Mouse (Mus musculus) myocyte (in vitro differentiated cells): ENCODE measurements around the gene Kptn. TPM values are rescaled to one million over a fixed set of nuclear protein-coding genes. Genes with fewer than 3 reads are reported as not detected.
A peak's percentile ranks its signal among the peaks of the same experiment; 100 is the strongest.

Experiments used
- H3K27me3 ChIP-seq: one replicate; pipeline ENCODE4 v1.6.1; 2011; ENCODE audit not compliant: control insufficient read depth, insufficient read depth, insufficient read length
- H3K36me3 ChIP-seq: one replicate; pipeline ENCODE4 v1.6.1; 2011; ENCODE audit not compliant: control insufficient read depth, insufficient read depth
- H3K4me2 ChIP-seq: one replicate; pipeline ENCODE4 v1.6.1; 2011; ENCODE audit warnings: low read depth, control low read depth
- H3K4me3 ChIP-seq: one replicate; pipeline ENCODE4 v1.5.1; 2011; ENCODE audit warnings: mild to moderate bottlenecking, control low read depth, moderate library complexity
- H3K79me2 ChIP-seq: one replicate; pipeline ENCODE4 v1.6.1; 2011; ENCODE audit not compliant: control insufficient read depth, insufficient read depth
- H3ac ChIP-seq: one replicate; pipeline ENCODE4 v1.6.1; 2011; ENCODE audit not compliant: control insufficient read depth, insufficient read length
- CEBPB ChIP-seq: IDR thresholded peaks from 2 replicates; pipeline ENCODE4 v1.6.1; 2011; ENCODE audit warnings: mild to moderate bottlenecking, moderate library complexity; ENCODE audit not compliant: poor library complexity, insufficient read depth, severe bottlenecking
- E2F4 ChIP-seq: IDR thresholded peaks from one replicate; pipeline ENCODE4 v1.6.1; 2011; ENCODE audit warnings: mild to moderate bottlenecking, control low read depth, moderate library complexity; ENCODE audit not compliant: insufficient read depth
- MAX ChIP-seq: IDR thresholded peaks from one replicate; pipeline ENCODE4 v1.6.1; 2011; ENCODE audit warnings: low read depth, mild to moderate bottlenecking, control low read depth
- MYOD1 ChIP-seq, 3 experiments: IDR thresholded peaks; one replicate each; pipeline ENCODE4 v1.6.1; 2011; ENCODE audit warnings: control low read depth in 2 of 3, low read depth in 2 of 3, mild to moderate bottlenecking in 2 of 3, moderate library complexity in 1 of 3; ENCODE audit not compliant: insufficient read length in 2 of 3, control insufficient read depth in 1 of 3
- MYOG ChIP-seq, 3 experiments: IDR thresholded peaks; one replicate each; pipeline ENCODE4 v1.6.1; 2011; ENCODE audit warnings: control low read depth in 2 of 3, low read depth in 2 of 3, mild to moderate bottlenecking in 2 of 3; ENCODE audit not compliant: insufficient read length in 2 of 3, control insufficient read depth in 1 of 3, insufficient read depth in 1 of 3
- POLR2A ChIP-seq: IDR thresholded peaks from one replicate; pipeline ENCODE4 v1.6.1; 2011; ENCODE audit warnings: low read depth, mild to moderate bottlenecking, control low read depth, moderate library complexity; ENCODE audit not compliant: insufficient read length
- POLR2AphosphoS2 ChIP-seq: IDR thresholded peaks from one replicate; pipeline ENCODE4 v1.6.1; 2011; ENCODE audit warnings: low read depth, control low read depth; ENCODE audit not compliant: insufficient read length
- REST ChIP-seq: IDR thresholded peaks from one replicate; pipeline ENCODE4 v1.6.1; 2011; ENCODE audit warnings: mild to moderate bottlenecking, control low read depth, moderate library complexity; ENCODE audit not compliant: insufficient read depth, insufficient read length
- SRF ChIP-seq: IDR thresholded peaks from one replicate; pipeline ENCODE4 v1.6.1; 2011; ENCODE audit warnings: low read depth; ENCODE audit not compliant: control insufficient read depth, insufficient read length
- TCF12 ChIP-seq: IDR thresholded peaks from one replicate; pipeline ENCODE4 v1.6.1; 2011; ENCODE audit warnings: mild to moderate bottlenecking, control low read depth; ENCODE audit not compliant: poor library complexity, insufficient read depth, severe bottlenecking
- TCF3 ChIP-seq: IDR thresholded peaks from one replicate; pipeline ENCODE4 v1.6.1; 2011; ENCODE audit warnings: low read depth, control low read depth; ENCODE audit not compliant: insufficient read length
- USF1 ChIP-seq: IDR thresholded peaks from one replicate; pipeline ENCODE4 v1.6.1; 2011; ENCODE audit warnings: low read depth, mild to moderate bottlenecking, control low read depth, moderate library complexity
- polyA plus RNA-seq: library from polyadenylated mRNA; unstranded; fragments of >200 nt; fragmentation: generic; extraction: Trizol; gene quantifications from one replicate; pipeline ENCODE4 v1.2.1, GENCODE M21; 2012; ENCODE audit warnings: missing spikeins

Gene Kptn
- 16.4 TPM for polyA plus RNA-seq

DNA sequence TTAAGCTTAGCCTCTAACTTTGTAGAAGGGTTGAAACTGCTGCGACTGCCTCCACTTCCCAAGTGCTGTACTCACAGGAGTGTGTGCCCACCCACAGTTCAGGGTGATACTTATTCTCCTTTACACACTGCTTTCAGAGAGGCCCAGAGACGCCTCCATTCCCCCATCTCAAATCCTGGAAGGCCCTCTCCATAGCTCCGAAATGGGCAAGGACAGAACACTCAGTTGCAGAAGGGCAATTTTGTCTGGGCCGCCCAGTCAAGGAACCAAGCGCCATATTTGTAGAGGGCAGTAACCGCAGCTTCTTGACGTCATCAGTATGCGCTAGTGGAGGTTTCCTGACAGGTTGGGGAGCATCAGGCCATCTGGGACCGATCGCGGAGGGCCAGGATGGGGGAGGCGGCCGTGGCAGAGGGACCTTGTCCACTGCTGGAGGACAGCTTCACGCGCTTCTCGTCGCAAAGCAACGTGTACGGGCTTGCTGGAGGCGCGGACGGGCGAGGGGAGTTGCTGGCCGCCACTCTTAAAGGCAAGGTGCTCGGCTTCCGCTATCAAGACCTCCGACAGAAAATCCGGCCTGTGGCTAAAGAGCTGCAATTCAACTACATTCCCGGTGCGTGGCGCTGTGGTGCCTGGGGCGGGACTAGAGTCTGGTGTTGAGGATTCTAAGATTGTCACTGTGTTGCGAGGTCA is at the start of gene Kptn:
Gene Kptn (plus strand): TSS at position 327 of the 693 bp plus-strand sequence.
- Histone ChIP-seq H3K4me2 (peak within 1 kb of the TSS; percentile 76), H3K4me3 (peak within 1 kb of the TSS; percentile 52)
- TF ChIP-seq MYOD1 (IDR thresholded peaks at IDR 0.05; ENCODE audit: control insufficient read depth in 1 of 3, insufficient read length in 2 of 3, low read depth in 2 of 3): no peak
- no peak for TF ChIP-seq TCF12
- TF ChIP-seq MYOG (IDR thresholded peaks at IDR 0.05; ENCODE audit: control insufficient read depth in 1 of 3, insufficient read depth in 1 of 3, insufficient read length in 2 of 3, low read depth in 2 of 3): peak in 1 of 3 experiments; percentile 13
- no peak for TF ChIP-seq TCF3
- no peak for TF ChIP-seq USF1
- TF ChIP-seq POLR2AphosphoS2: peak; percentile 75
- TF ChIP-seq REST: no peak
- peak; percentile 69 for TF ChIP-seq SRF
- no peak for TF ChIP-seq CEBPB
- TF ChIP-seq E2F4: no peak
- peak; percentile 48 for TF ChIP-seq POLR2A

DNA sequence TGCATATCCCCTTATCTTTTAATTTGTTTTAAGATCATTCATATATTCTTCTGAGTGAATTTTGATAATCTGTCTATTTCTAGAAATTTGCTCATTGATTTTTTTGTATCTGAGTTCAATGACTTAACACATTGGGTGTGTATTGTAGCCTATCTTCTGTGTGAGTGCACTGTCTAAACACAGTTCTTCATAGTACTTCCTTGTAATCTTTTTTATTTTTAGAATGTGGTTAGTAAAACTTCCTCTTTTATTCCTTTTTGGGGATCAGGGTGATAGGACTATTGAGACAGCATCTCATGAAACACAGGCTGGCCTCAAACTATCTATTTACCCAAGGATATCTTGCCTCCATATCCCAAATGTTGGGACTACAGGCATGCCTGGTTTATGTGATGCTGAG is 48.8 kb upstream of the Kptn start:
- peaks cover 9% of the 10 kb centered on the region for H3K27me3 ChIP-seq
- TF ChIP-seq CEBPB (no peak), USF1 (no peak), E2F4 (no peak), SRF (no peak)
- no peaks in the 10 kb centered on the region for H3K36me3 ChIP-seq
- no peak overlapping the region for H3K4me2 ChIP-seq
- H3ac ChIP-seq: no peak overlapping the region
- H3K4me3 ChIP-seq: no peak overlapping the region
- no peaks in the 10 kb centered on the region for H3K79me2 ChIP-seq

More for the DNA sequence above, at the start of gene Kptn:
- Histone ChIP-seq H3ac (peak within 1 kb of the TSS; percentile 30), H3K27me3 (no peaks in the 10 kb centered on the region), H3K79me2 (no peaks in the 10 kb centered on the region), H3K36me3 (no peaks in the 10 kb centered on the region)

DNA sequence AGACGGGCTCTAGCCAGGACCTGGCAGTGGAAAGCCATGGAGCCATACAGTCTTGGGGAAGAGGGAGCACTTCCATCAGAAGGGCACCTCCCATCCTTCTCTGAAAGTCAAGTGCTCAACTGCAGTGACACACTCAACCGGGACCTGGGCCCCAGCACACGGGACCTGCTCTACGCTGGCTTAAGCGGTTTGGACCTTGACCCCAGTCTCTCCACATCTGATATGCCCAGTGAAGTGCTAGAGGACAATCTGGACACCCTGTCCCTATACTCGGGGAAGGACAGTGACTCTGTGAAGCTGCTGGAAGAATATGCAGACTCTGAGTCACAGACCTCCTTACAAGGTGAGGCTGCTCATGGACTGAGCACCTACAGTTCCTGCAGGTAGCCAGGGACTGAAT is 47.8 kb upstream of the Kptn start:
- peaks cover 9% of the 10 kb centered on the region for H3K27me3 ChIP-seq

DNA sequence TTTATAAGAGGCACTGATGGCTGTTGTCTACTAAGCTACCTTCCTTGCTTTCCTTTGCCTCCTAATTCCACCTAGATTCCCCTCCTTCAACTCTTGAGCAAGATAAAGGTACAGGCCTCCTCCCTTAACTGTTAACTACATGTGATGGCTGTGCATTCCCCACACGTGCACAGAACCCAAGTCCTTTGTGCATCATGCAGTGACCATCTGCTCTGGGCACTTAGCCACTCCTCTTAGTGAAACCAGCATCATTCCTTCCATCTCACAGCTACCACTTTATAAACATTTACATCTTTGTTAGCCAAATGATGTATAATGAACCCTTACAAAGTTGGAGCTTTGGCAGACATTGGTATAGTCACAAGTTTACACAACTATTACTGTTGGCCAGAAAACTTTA is 39.7 kb upstream of the Kptn start:
- Histone ChIP-seq H3K4me3 (no peak overlapping the region), H3K27me3 (peaks cover 55% of the 10 kb centered on the region), H3K4me2 (no peak overlapping the region), H3K79me2 (no peaks in the 10 kb centered on the region), H3ac (no peak overlapping the region), H3K36me3 (no peaks in the 10 kb centered on the region)
- TF ChIP-seq CEBPB (no peak), SRF (no peak), MAX (no peak), MYOG (IDR thresholded peaks at IDR 0.05; ENCODE audit: control insufficient read depth in 1 of 3, insufficient read depth in 1 of 3, insufficient read length in 2 of 3, low read depth in 2 of 3) (no peak), POLR2AphosphoS2 (no peak), E2F4 (no peak), REST (no peak), MYOD1 (IDR thresholded peaks at IDR 0.05; ENCODE audit: control insufficient read depth in 1 of 3, insufficient read length in 2 of 3, low read depth in 2 of 3) (no peak), USF1 (no peak), TCF3 (no peak), TCF12 (no peak), POLR2A (no peak)

More for the DNA sequence above, 47.8 kb upstream of the Kptn start:
- no peak overlapping the region for H3ac ChIP-seq
- H3K4me2 ChIP-seq: no peak overlapping the region
- H3K36me3 ChIP-seq: no peaks in the 10 kb centered on the region
- no peaks in the 10 kb centered on the region for H3K79me2 ChIP-seq
- H3K4me3 ChIP-seq: no peak overlapping the region
- TF ChIP-seq SRF (no peak), TCF12 (no peak), POLR2A (no peak), USF1 (no peak), MAX (no peak)

DNA sequence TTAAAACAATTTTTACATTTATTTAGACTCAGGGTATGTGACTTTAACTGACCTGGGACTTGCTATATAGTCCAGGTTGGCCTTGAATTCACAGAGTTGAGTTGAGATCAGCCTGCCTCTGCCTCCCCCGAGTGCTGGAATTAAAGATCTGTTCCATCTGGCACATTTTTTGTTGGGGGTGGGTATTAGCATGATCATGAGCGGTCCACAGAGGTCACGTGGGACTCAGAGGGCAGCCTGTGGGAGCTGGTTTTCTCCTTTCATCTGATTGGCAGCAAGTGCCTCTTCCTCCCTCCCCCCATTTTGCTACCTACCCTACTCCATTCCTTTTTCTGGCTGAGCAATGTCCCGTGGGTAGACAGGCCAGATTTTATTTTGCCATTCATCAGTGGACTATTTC is 39.1 kb upstream of the Kptn start:
- Histone ChIP-seq H3K4me2 (no peak overlapping the region), H3K79me2 (no peaks in the 10 kb centered on the region), H3K27me3 (peaks cover 55% of the 10 kb centered on the region), H3ac (no peak overlapping the region), H3K4me3 (no peak overlapping the region), H3K36me3 (no peaks in the 10 kb centered on the region)
- TF ChIP-seq CEBPB (no peak), E2F4 (no peak), POLR2A (no peak), SRF (no peak), TCF3 (no peak), MYOD1 (IDR thresholded peaks at IDR 0.05; ENCODE audit: control insufficient read depth in 1 of 3, insufficient read length in 2 of 3, low read depth in 2 of 3) (no peak), MYOG (IDR thresholded peaks at IDR 0.05; ENCODE audit: control insufficient read depth in 1 of 3, insufficient read depth in 1 of 3, insufficient read length in 2 of 3, low read depth in 2 of 3) (no peak), POLR2AphosphoS2 (no peak), USF1 (no peak), REST (no peak), TCF12 (no peak), MAX (no peak)
